Mouse (Mus musculus) testis, adult 2 months (tissue): ENCODE measurements around the gene Frmd4a.

Experiments
- CTCF ChIP-seq: fragments of 200-500 bp; IDR thresholded peaks from 2 replicates; pipeline ENCODE4 v1.5.1; 2012; ENCODE audit warnings: low read depth, mild to moderate bottlenecking, inconsistent platforms, low read length, moderate library complexity; ENCODE audit not compliant: control insufficient read depth, insufficient read depth, insufficient replicate concordance
- POLR2A ChIP-seq: fragments of 200-500 bp; IDR thresholded peaks from 2 replicates; pipeline ENCODE4 v1.6.1; 2012; ENCODE audit warnings: low read depth, mild to moderate bottlenecking, inconsistent platforms, low read length, moderate library complexity; ENCODE audit not compliant: control insufficient read depth

GRCm38 (mm10) chr2:4601034-4601890 is 583.7 kb downstream of the Frmd4a start:
- TF ChIP-seq POLR2A, result no peak
- no peak; the same call in 1 of the 2 replicates for TF ChIP-seq CTCF
